Mouse (Mus musculus): ENCODE results near the gene Isg15. TPM values are rescaled to one million over a fixed set of nuclear protein-coding genes. Genes with fewer than 3 reads are reported as not detected.

Gene Isg15
- total RNA-seq (2023; ENCODE audit: inconsistent age), result 5.4 to 10.8 TPM (median 7.2 TPM) in 4 replicates

DNA sequence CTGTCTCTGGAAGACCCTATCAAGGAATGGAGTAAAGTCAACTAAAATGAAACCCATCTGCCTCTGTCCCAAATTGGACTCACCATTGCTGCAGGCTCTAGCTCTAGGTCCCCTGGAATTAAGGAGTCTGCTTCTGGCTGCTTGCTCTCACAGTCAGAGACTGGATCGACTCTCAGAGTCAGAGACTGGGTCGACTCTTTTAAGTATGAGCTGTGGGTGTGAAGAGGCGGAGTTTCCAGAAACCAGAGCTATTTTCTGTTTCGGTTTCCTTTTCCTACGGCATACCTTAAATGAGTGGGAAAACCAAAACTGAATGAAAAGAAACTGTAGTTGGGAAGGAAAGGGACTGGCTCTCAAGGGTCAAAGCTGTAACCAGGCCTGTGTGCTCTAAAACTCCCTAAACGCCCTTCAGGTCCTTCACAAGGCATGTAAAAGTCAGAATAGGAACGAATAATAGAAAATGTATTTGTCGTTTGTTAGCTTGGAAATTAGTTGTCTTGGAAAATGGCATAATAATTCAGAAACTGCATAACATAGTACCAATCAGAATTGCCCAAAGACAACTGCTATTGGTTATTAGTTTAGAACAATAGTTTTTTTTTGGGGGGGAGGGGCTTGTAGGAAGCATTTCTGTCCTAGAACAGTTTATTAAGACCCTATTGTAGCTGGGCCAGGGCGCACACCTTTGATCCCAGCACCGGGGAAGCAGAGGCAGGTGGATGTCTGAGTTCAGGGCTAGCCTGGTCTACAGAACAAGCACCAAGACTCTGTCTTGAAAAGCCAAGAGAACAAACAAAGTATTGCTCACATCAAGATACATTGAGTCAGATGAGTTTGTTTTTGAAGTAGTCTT, at the start of gene Isg15:
Gene Isg15, minus strand, starts transcription at position 196 of the 853 bp plus-strand sequence.

DNA sequence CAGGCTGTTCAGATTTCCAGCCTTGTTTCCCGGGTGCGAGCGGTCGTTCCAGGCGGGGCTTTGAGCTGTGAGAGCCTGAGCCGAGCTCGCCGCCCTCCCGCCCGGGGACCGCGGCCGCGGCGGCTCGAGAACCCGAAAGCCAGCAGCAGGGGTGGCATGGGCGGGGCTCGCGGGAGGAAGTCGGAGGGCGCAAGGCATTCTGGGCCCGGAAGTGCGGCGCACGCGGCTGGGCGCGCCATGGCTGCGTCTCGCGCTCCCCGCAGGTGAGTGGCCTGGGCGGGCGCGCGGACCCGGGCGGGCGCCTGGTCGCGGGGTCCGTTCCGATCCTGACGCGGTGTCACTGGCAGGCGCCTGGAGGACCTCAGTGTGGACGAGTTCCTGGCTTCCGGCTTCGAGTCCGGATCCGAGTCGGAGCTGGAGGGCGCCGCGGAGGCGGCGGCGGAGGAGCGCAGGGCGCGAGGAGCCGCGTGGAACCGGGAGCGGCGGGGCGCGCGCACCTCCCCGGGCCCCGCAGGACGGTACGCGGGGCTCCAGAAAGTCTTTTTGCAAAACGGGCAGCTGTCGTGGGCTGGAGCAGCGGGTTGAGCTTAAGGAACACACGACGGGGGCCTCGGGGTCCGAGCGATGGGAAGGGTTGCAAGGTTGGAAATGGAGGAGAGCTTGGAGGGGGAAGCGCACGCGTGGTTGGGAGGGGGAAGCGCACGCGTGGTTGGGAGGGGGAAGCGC, 35.4 kb upstream of the Isg15 start, which contains the start of gene Noc2l:
Gene Noc2l, plus strand, starts transcription at position 203 of the 726 bp plus-strand sequence.

DNA sequence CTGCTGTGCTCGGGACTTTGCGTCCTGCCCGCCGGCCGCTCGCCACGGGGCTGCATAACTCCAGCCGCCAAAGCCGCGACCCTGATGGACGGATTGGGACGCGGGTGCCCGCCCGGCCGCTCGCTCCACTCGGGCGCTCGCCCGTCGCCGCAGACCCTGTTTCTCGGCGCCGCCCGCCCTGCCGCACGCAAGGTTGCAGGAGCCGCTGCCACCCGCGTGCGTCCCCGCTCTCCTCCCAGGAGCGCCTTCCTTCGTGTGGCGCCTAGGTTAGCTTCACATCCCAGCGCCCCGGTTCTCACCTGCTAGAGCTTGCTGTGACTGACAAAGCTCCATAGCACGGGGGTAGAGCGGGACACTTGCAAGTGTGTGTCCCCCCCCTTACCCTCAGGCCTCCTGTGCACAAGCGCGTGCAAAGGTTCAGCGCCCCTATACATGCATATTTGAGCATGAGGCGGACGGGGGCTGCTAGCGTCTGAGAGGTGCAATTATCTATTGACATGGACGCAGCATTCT, 34.1 kb upstream of the Isg15 start, which contains the start of gene Plekhn1:
Gene Plekhn1, minus strand, starts transcription at position 157 of the 513 bp plus-strand sequence.

DNA sequence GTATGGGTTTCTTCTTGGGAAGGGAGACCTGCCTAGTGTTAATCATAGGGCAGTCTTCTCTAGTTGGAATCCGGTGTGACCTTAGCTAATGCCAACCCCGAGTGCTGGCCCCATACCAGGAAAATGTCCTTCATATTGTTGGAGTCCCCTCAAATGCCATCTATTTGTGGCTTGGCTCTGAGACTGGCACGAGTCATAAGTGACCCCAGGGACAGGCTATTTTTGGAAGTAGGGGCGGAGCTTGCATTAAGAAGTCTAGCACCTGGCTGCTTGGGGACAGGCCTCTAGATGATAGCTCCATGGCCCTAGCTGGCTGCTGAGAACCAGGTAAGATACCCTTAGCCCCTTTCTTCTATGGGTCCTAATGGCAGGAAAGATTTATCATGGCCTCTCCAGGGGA, 15.0 kb upstream of the Isg15 start, which contains the start of gene Perm1:
Gene Perm1, plus strand, starts transcription at position 220 of the 400 bp plus-strand sequence.

DNA sequence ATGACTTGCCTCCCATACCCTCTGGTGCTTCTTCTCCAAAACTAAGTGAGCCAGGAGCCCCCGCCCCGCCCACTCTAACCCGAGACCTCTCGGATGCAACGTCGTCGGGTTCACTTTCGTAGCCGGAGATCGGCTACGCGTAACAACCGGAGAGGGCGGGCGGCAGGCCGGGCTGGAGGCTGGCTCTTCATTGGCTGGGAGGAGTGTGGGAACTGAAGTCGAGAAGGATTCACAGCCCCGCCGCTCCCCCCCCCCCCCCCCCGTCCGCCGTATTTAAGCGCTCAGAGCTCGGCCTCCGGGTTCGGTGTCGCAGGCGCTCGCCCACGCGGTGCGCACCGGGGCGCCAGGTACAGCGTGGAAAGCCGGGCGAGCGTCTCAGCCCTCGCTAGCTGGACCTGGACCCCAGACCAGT, 2.4 kb upstream of the Isg15 start, which contains the start of gene AW011738:
Gene AW011738, plus strand, starts transcription at position 304 of the 412 bp plus-strand sequence.

DNA sequence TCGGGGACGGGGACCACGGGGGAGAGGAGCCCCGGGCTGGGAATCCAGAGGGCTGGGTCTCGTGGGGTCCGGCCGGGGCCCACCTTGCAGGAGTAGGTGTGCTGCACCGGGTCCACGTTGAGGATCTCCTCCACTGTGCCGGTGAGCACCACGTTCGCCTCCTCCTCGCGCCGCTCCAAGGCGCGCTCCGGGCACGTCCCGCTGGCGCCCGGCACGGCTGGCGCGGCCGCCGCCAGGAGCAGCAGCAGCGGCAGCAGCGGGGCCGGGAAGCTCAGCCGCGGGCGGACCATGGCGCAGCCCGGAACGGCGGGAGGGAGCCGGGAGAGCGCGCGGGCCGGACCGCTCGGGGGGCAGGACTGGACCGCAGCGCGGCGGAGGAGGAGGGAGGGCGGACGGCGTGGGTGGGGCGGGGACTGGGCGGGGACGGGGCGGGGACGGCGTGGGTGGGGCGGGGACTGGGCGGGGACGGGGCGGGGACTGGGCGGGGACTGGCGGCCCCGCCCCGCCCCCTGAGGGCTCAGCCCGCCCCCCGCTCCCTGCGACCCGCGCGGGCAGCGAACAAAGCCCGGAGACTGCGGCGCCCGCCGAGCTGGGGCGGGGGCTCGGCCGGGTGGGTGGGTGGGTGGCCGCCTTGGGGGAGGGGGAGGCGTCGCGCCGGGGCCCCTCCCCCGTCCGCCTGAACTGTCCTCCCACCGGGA, 3.3 kb downstream of the Isg15 start, which contains the start of gene Agrn:
Gene Agrn, minus strand, starts transcription at position 358 of the 698 bp plus-strand sequence.

Other genes starting within 250 kb of the Isg15 start
- gene C1qtnf12, start 238.5 kb downstream of the Isg15 start, total RNA-seq (2023; ENCODE audit: inconsistent age), result 1.6 to 3.1 TPM (median 2.1 TPM) in 4 replicates
- gene B3galt6, start 208.2 kb downstream of the Isg15 start, total RNA-seq (2023; ENCODE audit: inconsistent age), result 2.3 to 3.4 TPM (median 2.8 TPM) in 4 replicates
- gene Sdf4, start 207.9 kb downstream of the Isg15 start, total RNA-seq (2023; ENCODE audit: inconsistent age), result 120 to 134 TPM (median 127 TPM) in 4 replicates
- 6.0 to 9.5 TPM (median 7.1 TPM) in 4 replicates for gene Tnfrsf4, start 187.0 kb downstream of the Isg15 start, total RNA-seq (2023; ENCODE audit: inconsistent age)
- gene Tnfrsf18, start 174.7 kb downstream of the Isg15 start, total RNA-seq (2023; ENCODE audit: inconsistent age), result 13.5 to 16.3 TPM (median 14.2 TPM) in 4 replicates
- gene Ttll10, start 141.4 kb downstream of the Isg15 start, total RNA-seq (2023; ENCODE audit: inconsistent age), result not detected in 4 replicates
- gene 9430015G10Rik, start 90.8 kb downstream of the Isg15 start, total RNA-seq (2023; ENCODE audit: inconsistent age), result 49.2 to 80.5 TPM (median 61.4 TPM) in 4 replicates
- gene Rnf223, start 70.3 kb downstream of the Isg15 start, total RNA-seq (2023; ENCODE audit: inconsistent age), result 0.67 to 1.3 TPM (median 0.90 TPM) in 4 replicates
- 2.6 to 4.3 TPM (median 3.5 TPM) in 4 replicates for gene Agrn, start 3.3 kb downstream of the Isg15 start, total RNA-seq (2023; ENCODE audit: inconsistent age)
- gene AW011738, start 2.5 kb upstream of the Isg15 start, total RNA-seq (2023; ENCODE audit: inconsistent age), result 8.0 to 11.2 TPM (median 9.5 TPM) in 4 replicates
- gene Perm1, start 15.1 kb upstream of the Isg15 start, total RNA-seq (2023; ENCODE audit: inconsistent age), result 0.32 to 0.58 TPM (median 0.39 TPM) in 3 of 4 replicates, not detected in the other
- gene Plekhn1, start 34.0 kb upstream of the Isg15 start, total RNA-seq (2023; ENCODE audit: inconsistent age), result 39.6 to 41.2 TPM (median 39.8 TPM) in 4 replicates
- gene Noc2l, start 35.2 kb upstream of the Isg15 start, total RNA-seq (2023; ENCODE audit: inconsistent age), result 91.6 to 108 TPM (median 97.3 TPM) in 4 replicates
- 6.6 to 11.7 TPM (median 9.7 TPM) in 4 replicates for gene Samd11, start 54.8 kb upstream of the Isg15 start, total RNA-seq (2023; ENCODE audit: inconsistent age)
- gene Vmn2r-ps159, start 130.3 kb upstream of the Isg15 start, total RNA-seq (2023; ENCODE audit: inconsistent age), result not detected in 4 replicates